Mouse (Mus musculus): ENCODE data around the gene Usp30.

Usp30 gene

DNA sequence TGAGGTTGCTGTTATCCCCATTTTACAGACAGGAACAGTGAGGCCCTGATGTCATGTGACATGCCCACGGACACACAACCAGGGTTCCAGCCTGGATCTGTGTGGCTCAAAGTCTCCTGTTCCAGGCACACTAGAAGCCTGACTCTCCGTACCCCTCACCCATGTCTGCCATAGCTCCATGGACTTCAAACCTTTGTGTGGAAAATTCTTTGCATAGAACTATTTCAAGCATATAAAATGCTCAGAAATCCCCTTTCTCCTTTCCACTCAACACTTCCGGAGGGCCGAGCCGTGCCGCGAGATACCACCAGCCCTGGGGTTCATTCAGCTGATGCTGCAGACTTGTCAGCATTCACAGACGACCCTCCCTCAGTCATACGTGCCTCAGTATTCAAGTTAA, 2.3 kb downstream of the Usp30 start:
- no peak for DNase-seq (ENCODE audit: low read depth)

GRCm38 (mm10) chr5:114067982-114068381, 2.7 kb downstream of the Usp30 start:
- no peak for DNase-seq (ENCODE audit: low read depth)

DNA sequence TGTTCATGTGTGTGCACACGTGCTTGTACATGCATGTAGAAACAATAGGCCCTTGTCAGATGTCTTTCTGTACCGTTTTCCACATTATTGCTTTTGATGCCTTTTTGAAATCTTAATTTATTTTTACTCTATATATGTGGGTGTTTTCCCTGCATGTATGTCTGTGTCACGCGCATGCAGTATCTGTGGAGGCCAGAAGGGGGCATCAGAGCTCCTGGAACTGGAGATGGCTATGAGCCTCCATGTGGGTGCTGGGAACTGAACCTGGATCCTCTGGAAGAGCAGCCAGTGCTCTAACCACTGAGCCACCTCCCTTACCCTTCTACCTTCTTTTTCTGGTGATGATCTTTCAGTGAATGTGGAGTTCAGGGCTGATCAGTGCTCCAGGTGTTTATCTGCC, 5.6 kb downstream of the Usp30 start:
- DNase-seq (ENCODE audit: low read depth) = no peak

DNA sequence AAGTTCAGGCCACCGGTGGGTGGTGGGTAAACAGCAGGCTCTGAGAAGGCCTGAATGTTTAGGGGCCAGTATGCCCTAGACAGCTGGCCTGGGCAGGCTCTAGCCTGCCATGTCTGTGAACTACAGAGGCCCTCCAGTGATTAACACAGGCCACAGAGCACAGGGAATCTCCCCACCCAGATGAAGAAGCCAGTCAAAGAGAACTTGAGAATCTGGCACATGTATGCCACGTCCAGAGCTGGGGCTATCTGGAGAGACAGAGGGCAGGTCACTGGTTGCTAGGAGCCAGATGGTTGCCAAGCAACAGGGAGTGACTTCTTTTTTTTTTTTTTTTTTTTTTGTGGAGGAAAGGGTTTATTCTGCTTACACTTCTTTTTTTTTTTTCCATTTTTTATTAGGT, 7.0 kb downstream of the Usp30 start:
- no peak for DNase-seq (ENCODE audit: low read depth)

GRCm38 (mm10) chr5:114077009-114077408, 11.7 kb downstream of the Usp30 start:
- DNase-seq (ENCODE audit: low read depth) = no peak

GRCm38 (mm10) chr5:114085501-114085900, 20.2 kb downstream of the Usp30 start:
- DNase-seq (ENCODE audit: low read depth) = no peak

- DNase-seq (ENCODE audit: low read depth) = no peak
Observed at GRCm38 (mm10) chr5:114087875-114088480, 22.7 kb downstream of the Usp30 start.

- no peak for DNase-seq (ENCODE audit: low read depth)
Observed at GRCm38 (mm10) chr5:114090421-114091013, 25.3 kb downstream of the Usp30 start.

GRCm38 (mm10) chr5:114091057-114091807, 26.0 kb downstream of the Usp30 start, which contains the start of gene Svop:
Gene Svop (minus strand): TSS chr5:114091570.
- peak; percentile 47 for DNase-seq (ENCODE audit: low read depth)

DNA sequence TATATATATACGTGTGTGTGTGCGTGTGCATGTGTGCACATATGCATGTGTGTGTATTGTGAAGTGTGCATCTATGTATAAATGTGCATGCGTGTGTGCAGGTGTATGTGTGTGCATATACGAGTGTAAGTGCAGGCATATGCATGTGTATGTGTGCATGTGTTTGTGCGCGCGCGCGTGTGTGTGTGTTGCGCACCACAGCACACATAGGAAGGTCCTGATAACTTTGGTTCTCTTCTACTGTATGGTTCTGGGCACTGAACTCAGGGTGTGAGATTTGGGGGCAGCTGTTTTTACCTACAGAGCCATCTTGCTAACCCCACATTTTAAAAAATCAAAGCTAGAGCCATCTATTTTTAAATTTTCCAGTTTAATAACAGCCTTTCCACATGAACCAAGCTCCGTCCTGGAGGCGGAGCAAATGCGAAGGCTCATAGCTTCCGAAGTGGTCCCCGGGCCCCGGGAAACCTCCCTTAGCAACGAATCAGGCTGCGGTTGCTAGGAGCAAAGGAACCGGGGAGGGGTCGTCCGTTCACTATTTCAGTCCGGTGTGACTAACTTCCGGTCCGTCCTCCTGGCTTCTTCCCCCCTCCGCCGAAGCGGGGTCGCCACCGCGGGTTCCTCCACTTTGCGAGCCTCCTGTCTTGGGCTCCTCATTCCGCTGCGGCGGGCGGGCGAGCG, 34.6 kb downstream of the Usp30 start:
- DNase-seq (ENCODE audit: low read depth) = peak; percentile 65

- DNase-seq (ENCODE audit: low read depth) = no peak
Observed at GRCm38 (mm10) chr5:114100390-114101099, 35.3 kb downstream of the Usp30 start.

GRCm38 (mm10) chr5:114101873-114102272, 36.6 kb downstream of the Usp30 start:
- no peak for DNase-seq (ENCODE audit: low read depth)

GRCm38 (mm10) chr5:114102807-114103206, 37.5 kb downstream of the Usp30 start:
- no peak for DNase-seq (ENCODE audit: low read depth)

DNA sequence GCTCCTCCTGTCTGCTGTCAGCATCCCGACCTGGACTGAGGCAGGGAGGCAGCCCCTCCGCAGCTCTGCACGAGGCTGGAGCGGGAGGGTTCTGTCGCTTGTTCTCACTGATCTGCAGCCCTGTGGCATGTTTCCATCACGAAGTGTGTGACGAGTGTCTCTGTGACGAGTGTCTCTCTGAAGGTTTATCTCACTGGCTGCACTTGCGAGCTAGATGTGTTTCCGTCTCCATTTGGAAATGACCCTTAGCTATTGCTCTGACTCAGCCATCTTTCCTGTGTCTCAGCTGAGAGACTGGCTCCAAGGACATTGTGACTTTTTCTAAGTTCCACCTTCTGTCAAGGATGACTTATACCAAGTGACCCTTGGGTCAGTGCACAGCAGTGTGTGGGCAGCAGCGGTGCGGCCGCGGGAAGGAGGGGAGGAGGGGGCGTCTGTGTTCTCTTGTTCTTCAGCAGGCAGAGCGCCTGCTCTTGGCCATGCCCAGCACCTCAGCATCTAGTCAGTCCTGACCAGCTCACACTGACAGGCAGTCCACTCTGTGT, 41.2 kb downstream of the Usp30 start:
- no peak for DNase-seq (ENCODE audit: low read depth)

- DNase-seq (ENCODE audit: low read depth) = no peak
Observed at GRCm38 (mm10) chr5:114113334-114113733, 48.1 kb downstream of the Usp30 start.

GRCm38 (mm10) chr5:114115030-114115429, 49.8 kb downstream of the Usp30 start:
- DNase-seq (ENCODE audit: low read depth) = no peak

- no peak for DNase-seq (ENCODE audit: low read depth)
Observed at GRCm38 (mm10) chr5:114116586-114116985, 51.3 kb downstream of the Usp30 start.

DNA sequence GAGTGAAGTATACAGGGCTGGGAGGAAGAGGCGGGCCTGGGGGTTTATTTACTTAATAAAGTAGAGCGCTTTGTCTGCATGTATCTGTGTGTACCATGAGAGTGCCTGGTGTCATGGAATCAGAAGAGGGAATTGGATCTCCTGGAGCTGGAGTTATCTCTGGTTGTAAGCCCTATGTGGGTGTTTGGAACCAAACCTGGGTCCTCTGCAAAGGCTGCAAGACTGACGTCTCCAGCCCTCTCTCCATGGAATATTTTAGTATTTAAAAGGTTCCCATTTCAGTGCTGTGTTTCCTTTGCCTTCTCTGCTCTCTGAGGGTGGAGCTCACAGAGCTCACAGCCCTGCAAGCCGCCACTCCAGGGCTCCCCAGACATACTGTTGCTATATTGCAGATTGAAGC, 54.5 kb downstream of the Usp30 start:
- DNase-seq (ENCODE audit: low read depth) = no peak

GRCm38 (mm10) chr5:114126008-114126407, 60.7 kb downstream of the Usp30 start:
- DNase-seq (ENCODE audit: low read depth) = no peak

GRCm38 (mm10) chr5:114126499-114127244, 61.4 kb downstream of the Usp30 start:
- DNase-seq (ENCODE audit: low read depth) = no peak

All from c-Kit-positive CD71-positive TER-119-negative erythroid progenitor cells, embryonic 14.5 days (primary cell).